Mouse (Mus musculus) c-Kit-positive CD71-negative TER-119-negative erythroid progenitor cells, embryonic 14.5 days (primary cell): Measurements from ENCODE around the gene Acap1.
A peak's percentile ranks its signal among the peaks of the same experiment; 100 is the strongest.
"Not testable (repeated sequence)": the region's sequence is repeated elsewhere in the genome, so short reads cannot be mapped to it uniquely, and the experiment has no call there.

Source experiments
- DNase-seq: peaks from one replicate; pipeline ENCODE4 v3.0.0-alpha.2; 2013; ENCODE audit warnings: low read depth

Gene Acap1

GRCm38 (mm10) chr11:69895291-69895690, at the start of gene Acap1:
Gene Acap1 (minus strand): TSS chr11:69895539.
- DNase-seq: no peak

- DNase-seq: no peak
Observed at GRCm38 (mm10) chr11:69940962-69941361, 45.6 kb upstream of the Acap1 start.

- no peak for DNase-seq
Observed at GRCm38 (mm10) chr11:69939731-69940130, 44.4 kb upstream of the Acap1 start.

- DNase-seq: no peak
Observed at GRCm38 (mm10) chr11:69939181-69939580, 43.8 kb upstream of the Acap1 start.

- no peak for DNase-seq
Observed at GRCm38 (mm10) chr11:69938401-69938979, 43.2 kb upstream of the Acap1 start.

- no peak for DNase-seq
Observed at GRCm38 (mm10) chr11:69937834-69938233, 42.5 kb upstream of the Acap1 start.

GRCm38 (mm10) chr11:69937385-69937784, 42.0 kb upstream of the Acap1 start:
- no peak for DNase-seq

GRCm38 (mm10) chr11:69936714-69937347, 41.5 kb upstream of the Acap1 start:
- DNase-seq: no peak

- no peak for DNase-seq
Observed at GRCm38 (mm10) chr11:69936156-69936555, 40.8 kb upstream of the Acap1 start.

GRCm38 (mm10) chr11:69935137-69935879, 40.0 kb upstream of the Acap1 start, which contains the start of gene Ybx2:
Gene Ybx2 (plus strand): TSS chr11:69935796.
- DNase-seq: no peak

- no peak for DNase-seq
Observed at GRCm38 (mm10) chr11:69934681-69935080, 39.3 kb upstream of the Acap1 start.

GRCm38 (mm10) chr11:69934169-69934568, 38.8 kb upstream of the Acap1 start:
- peak; percentile 92 for DNase-seq

GRCm38 (mm10) chr11:69933066-69933465, 37.7 kb upstream of the Acap1 start:
- no peak for DNase-seq

- no peak for DNase-seq
Observed at GRCm38 (mm10) chr11:69932254-69932653, 36.9 kb upstream of the Acap1 start.

GRCm38 (mm10) chr11:69931769-69932168, 36.4 kb upstream of the Acap1 start:
- no peak for DNase-seq

GRCm38 (mm10) chr11:69930967-69931537, 35.7 kb upstream of the Acap1 start:
- DNase-seq: no peak

GRCm38 (mm10) chr11:69930176-69930575, 34.8 kb upstream of the Acap1 start:
- DNase-seq: not testable (repeated sequence)

GRCm38 (mm10) chr11:69929712-69930111, 34.4 kb upstream of the Acap1 start:
- DNase-seq: no peak

GRCm38 (mm10) chr11:69927501-69927900, 32.2 kb upstream of the Acap1 start:
- DNase-seq: no peak

GRCm38 (mm10) chr11:69922796-69923195, 27.5 kb upstream of the Acap1 start:
- DNase-seq: no peak

GRCm38 (mm10) chr11:69922012-69922756, 26.8 kb upstream of the Acap1 start:
- DNase-seq: no peak
